ENCODE assay signal across 8 mouse cellular contexts in the genomic region with DNA sequence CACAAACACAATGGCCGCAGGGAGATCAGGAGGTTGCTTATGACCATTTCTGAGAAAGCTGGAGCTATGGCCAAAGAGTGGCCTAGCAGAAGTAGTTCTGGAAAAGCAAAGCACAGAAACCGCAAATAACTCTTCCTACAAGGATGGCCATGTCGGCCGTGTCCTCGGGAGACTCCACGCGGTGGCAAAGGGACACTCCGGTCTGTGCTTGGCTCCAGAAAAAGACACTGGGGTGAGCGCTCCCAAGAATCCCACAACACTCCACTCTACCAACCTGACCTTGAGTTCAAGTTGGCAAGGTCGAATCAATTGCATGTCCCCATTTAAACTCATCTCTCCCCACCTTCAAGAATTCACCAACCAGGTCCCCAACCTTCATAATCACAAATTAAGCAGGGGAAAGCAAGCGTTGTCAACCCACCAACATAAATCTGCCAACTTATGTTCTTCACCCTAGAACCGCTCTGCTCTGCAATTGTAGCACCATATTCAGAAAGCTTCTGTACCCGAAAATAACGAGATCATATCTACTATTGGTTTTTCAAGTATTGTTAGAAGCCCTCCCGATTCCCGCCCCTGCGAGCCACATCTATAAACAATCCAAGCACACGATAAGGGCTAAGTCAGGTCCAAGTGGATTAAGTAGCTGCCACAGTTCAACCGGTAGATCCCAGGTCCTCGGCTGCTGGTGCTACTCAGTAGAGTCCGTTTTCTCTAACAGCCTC. TPM values are rescaled to one million over a fixed set of nuclear protein-coding genes. Genes with fewer than 3 reads are reported as not detected.
A peak's percentile ranks its signal among the peaks of the same experiment; 100 is the strongest.
DNase-seq lines count a peak whose midpoint lies in the region; ATAC-seq and TF ChIP-seq lines count a peak whose summit lies in the region.

No protein-coding gene starts in this region.

- H3K27me3 ChIP-seq in forebrain, embryonic 15.5 days = no peaks in the 10 kb centered on the region
- no peaks in the 10 kb centered on the region for H3K27me3 ChIP-seq in intestine, embryonic 14.5 days (replicated peaks; ENCODE audit: control insufficient read depth, insufficient read depth, low read length)
- no peaks in the 10 kb centered on the region for H3K27me3 ChIP-seq in midbrain, embryonic 13.5 days

- peak overlapping the region; percentile 64 for H3K4me3 ChIP-seq in layer of hippocampus, adult 2 months
- H3K4me3 ChIP-seq in forebrain, embryonic 15.5 days = peak overlapping the region; percentile 69
- peak overlapping the region; percentile 67 for H3K4me3 ChIP-seq in intestine, embryonic 14.5 days (ENCODE audit: low read depth, low read length)
- H3K4me3 ChIP-seq in midbrain, embryonic 13.5 days (replicated peaks) = peak overlapping the region; percentile 78

- H3K9ac ChIP-seq in forebrain, embryonic 15.5 days (replicated peaks) = peak overlapping the region; percentile 73
- peak overlapping the region; percentile 74 for H3K9ac ChIP-seq in intestine, embryonic 14.5 days (ENCODE audit: low read length)
- H3K9ac ChIP-seq in midbrain, embryonic 13.5 days (replicated peaks) = peak overlapping the region; percentile 91

- ATAC-seq in forebrain, embryonic 15.5 days (replicated peaks) = no peak
- ATAC-seq in intestine, embryonic 14.5 days (replicated peaks; ENCODE audit: low FRiP score, low TSS enrichment, low read depth) = no peak
- no peak for ATAC-seq in midbrain, embryonic 13.5 days

- DNase-seq in layer of hippocampus, adult 2 months (ENCODE audit: low spot score in 2 of 2) = no peak
- DNase-seq in layer of hippocampus, adult 8-10 months (ENCODE audit: low spot score in 2 of 2) = no peak
- DNase-seq in adrenal gland, postnatal 14 days = peak; percentile 76
- DNase-seq in intestine, embryonic 14.5 days (ENCODE audit: low spot score) = peak; percentile 58
- no peak for DNase-seq in layer of hippocampus, adult 18-20 months (ENCODE audit: low spot score in 2 of 2)
- DNase-seq in layer of hippocampus, adult 11-12 months (ENCODE audit: low spot score) = no peak

- 7% methylated on average over 21 of the region's 21 CpGs for WGBS in forebrain, embryonic 15.5 days
- WGBS in intestine, embryonic 14.5 days = 11% methylated on average over 21 of the region's 21 CpGs
- 11% methylated on average over 21 of the region's 21 CpGs for WGBS in midbrain, embryonic 13.5 days

- H3K4me2 ChIP-seq in forebrain, embryonic 15.5 days (replicated peaks) = peak overlapping the region; percentile 88
- H3K4me2 ChIP-seq in intestine, embryonic 14.5 days (ENCODE audit: low read length) = peak overlapping the region; percentile 91
- peak overlapping the region; percentile 88 for H3K4me2 ChIP-seq in midbrain, embryonic 13.5 days (replicated peaks)

- TF ChIP-seq CTCF in layer of hippocampus, adult 2 months (conservative IDR thresholded peaks at IDR 0.05) = peak; percentile 36

- H3K27ac ChIP-seq in layer of hippocampus, adult 2 months = peak overlapping the region; percentile 98
- peak overlapping the region; percentile 95 for H3K27ac ChIP-seq in forebrain, embryonic 15.5 days (replicated peaks)
- peak overlapping the region; percentile 92 for H3K27ac ChIP-seq in intestine, embryonic 14.5 days (ENCODE audit: low read depth)
- H3K27ac ChIP-seq in midbrain, embryonic 13.5 days = peak overlapping the region; percentile 94

- H3K9me3 ChIP-seq in forebrain, embryonic 15.5 days = no peaks in the 10 kb centered on the region
- H3K9me3 ChIP-seq in intestine, embryonic 14.5 days (ENCODE audit: control insufficient read depth, low read length) = no peaks in the 10 kb centered on the region
- H3K9me3 ChIP-seq in midbrain, embryonic 13.5 days = no peaks in the 10 kb centered on the region

- no peaks in the 10 kb centered on the region for H3K36me3 ChIP-seq in forebrain, embryonic 15.5 days
- no peaks in the 10 kb centered on the region for H3K36me3 ChIP-seq in intestine, embryonic 14.5 days (ENCODE audit: control insufficient read depth, insufficient read depth, low read length)
- H3K36me3 ChIP-seq in midbrain, embryonic 13.5 days = no peaks in the 10 kb centered on the region

- H3K4me1 ChIP-seq in forebrain, embryonic 15.5 days = peaks cover 41% of the 10 kb centered on the region
- H3K4me1 ChIP-seq in intestine, embryonic 14.5 days (replicated peaks; ENCODE audit: control insufficient read depth, insufficient read depth, low read length) = peaks cover 8% of the 10 kb centered on the region
- H3K4me1 ChIP-seq in midbrain, embryonic 13.5 days (replicated peaks) = peaks cover 34% of the 10 kb centered on the region

RNA-seq across cellular contexts. Expression of gene Frat2, which starts 1.4 kb away (rescaled TPM):
- 10 to 100 TPM; 10.7 to 11.7 TPM for total RNA-seq in layer of hippocampus, adult 2 months (2021)
- total RNA-seq in layer of hippocampus, adult 8-10 months (2022) = 10 to 100 TPM; 10.0 to 10.9 (median 10.4) TPM
- total RNA-seq in adrenal gland, postnatal 14 days (2021) = 5.5 and 6.4 TPM in 2 replicates
- 16.9 and 17.9 TPM in 2 replicates for polyA plus RNA-seq in forebrain, embryonic 15.5 days (2015; fragmentation: Nextera tagmentation; extraction: Ambion mirVana)
- 6.4 and 6.5 TPM in 2 replicates for polyA plus RNA-seq in intestine, embryonic 14.5 days (2014; fragmentation: Nextera tagmentation; extraction: Ambion mirVana)
- 7.6 and 10.4 TPM in 2 replicates for polyA plus RNA-seq in midbrain, embryonic 13.5 days (2015; fragmentation: Nextera tagmentation; extraction: Ambion mirVana)
- 10 to 100 TPM; 12.9 to 13.1 TPM for total RNA-seq in layer of hippocampus, adult 18-20 months (2021)

RNA-seq across cellular contexts. Expression of gene Frat1, which starts 16.8 kb away (rescaled TPM):
- 10 to 100 TPM; 22.0 to 27.1 TPM for total RNA-seq in layer of hippocampus, adult 2 months (2021)
- 10 to 100 TPM; 18.8 to 21.7 (median 19.4) TPM for total RNA-seq in layer of hippocampus, adult 8-10 months (2022)
- 7.5 and 10.7 TPM in 2 replicates for total RNA-seq in adrenal gland, postnatal 14 days (2021)
- polyA plus RNA-seq in forebrain, embryonic 15.5 days (2015; fragmentation: Nextera tagmentation; extraction: Ambion mirVana) = 34.7 and 35.1 TPM in 2 replicates
- 13.3 and 15.4 TPM in 2 replicates for polyA plus RNA-seq in intestine, embryonic 14.5 days (2014; fragmentation: Nextera tagmentation; extraction: Ambion mirVana)
- polyA plus RNA-seq in midbrain, embryonic 13.5 days (2015; fragmentation: Nextera tagmentation; extraction: Ambion mirVana) = 26.2 and 29.0 TPM in 2 replicates
- 10 to 100 TPM; 17.8 to 22.3 TPM for total RNA-seq in layer of hippocampus, adult 18-20 months (2021)

RNA-seq across cellular contexts. Expression of gene Arhgap19, which starts 44.7 kb away (rescaled TPM):
- total RNA-seq in layer of hippocampus, adult 2 months (2021) = 1 to 10 TPM; 2.2 to 2.5 TPM
- total RNA-seq in layer of hippocampus, adult 8-10 months (2022) = 1 to 10 TPM; 2.4 to 3.1 (median 2.9) TPM
- 7.2 and 7.9 TPM in 2 replicates for total RNA-seq in adrenal gland, postnatal 14 days (2021)
- 10.6 and 11.2 TPM in 2 replicates for polyA plus RNA-seq in forebrain, embryonic 15.5 days (2015; fragmentation: Nextera tagmentation; extraction: Ambion mirVana)
- 25.5 and 29.0 TPM in 2 replicates for polyA plus RNA-seq in intestine, embryonic 14.5 days (2014; fragmentation: Nextera tagmentation; extraction: Ambion mirVana)
- 11.0 and 11.6 TPM in 2 replicates for polyA plus RNA-seq in midbrain, embryonic 13.5 days (2015; fragmentation: Nextera tagmentation; extraction: Ambion mirVana)
- total RNA-seq in layer of hippocampus, adult 18-20 months (2021) = 1 to 10 TPM; 2.6 to 2.9 TPM

RNA-seq across cellular contexts. Expression of gene Rrp12, which starts 49.4 kb away (rescaled TPM):
- total RNA-seq in layer of hippocampus, adult 2 months (2021) = 10 to 100 TPM; 33.4 to 34.2 TPM
- 10 to 100 TPM; 33.0 to 34.6 (median 33.5) TPM for total RNA-seq in layer of hippocampus, adult 8-10 months (2022)
- total RNA-seq in adrenal gland, postnatal 14 days (2021) = 16.2 and 19.5 TPM in 2 replicates
- polyA plus RNA-seq in forebrain, embryonic 15.5 days (2015; fragmentation: Nextera tagmentation; extraction: Ambion mirVana) = 16.7 and 17.3 TPM in 2 replicates
- polyA plus RNA-seq in intestine, embryonic 14.5 days (2014; fragmentation: Nextera tagmentation; extraction: Ambion mirVana) = 16.2 and 16.3 TPM in 2 replicates
- polyA plus RNA-seq in midbrain, embryonic 13.5 days (2015; fragmentation: Nextera tagmentation; extraction: Ambion mirVana) = 14.6 and 15.7 TPM in 2 replicates
- 10 to 100 TPM; 31.8 to 32.2 TPM for total RNA-seq in layer of hippocampus, adult 18-20 months (2021)

Comparison
In these comparisons a context has a peak if more than half of its experiments do, and no peak if none do; other contexts are left out.
1. DNase-seq: peak in adrenal gland, postnatal 14 days (single experiment) and intestine, embryonic 14.5 days (single experiment); none in layer of hippocampus, adult 2 months (0 of 2), layer of hippocampus, adult 8-10 months (0 of 2), layer of hippocampus, adult 18-20 months (0 of 2) and layer of hippocampus, adult 11-12 months (single experiment).
2. Peak in every context shown above with its lines, with median percentiles within 50 percentile points of each other: H3K27ac ChIP-seq, H3K4me3 ChIP-seq, H3K4me2 ChIP-seq and H3K9ac ChIP-seq.